Mouse (Mus musculus): ENCODE measurements around the gene Cyb5b.

The Cyb5b gene

DNA sequence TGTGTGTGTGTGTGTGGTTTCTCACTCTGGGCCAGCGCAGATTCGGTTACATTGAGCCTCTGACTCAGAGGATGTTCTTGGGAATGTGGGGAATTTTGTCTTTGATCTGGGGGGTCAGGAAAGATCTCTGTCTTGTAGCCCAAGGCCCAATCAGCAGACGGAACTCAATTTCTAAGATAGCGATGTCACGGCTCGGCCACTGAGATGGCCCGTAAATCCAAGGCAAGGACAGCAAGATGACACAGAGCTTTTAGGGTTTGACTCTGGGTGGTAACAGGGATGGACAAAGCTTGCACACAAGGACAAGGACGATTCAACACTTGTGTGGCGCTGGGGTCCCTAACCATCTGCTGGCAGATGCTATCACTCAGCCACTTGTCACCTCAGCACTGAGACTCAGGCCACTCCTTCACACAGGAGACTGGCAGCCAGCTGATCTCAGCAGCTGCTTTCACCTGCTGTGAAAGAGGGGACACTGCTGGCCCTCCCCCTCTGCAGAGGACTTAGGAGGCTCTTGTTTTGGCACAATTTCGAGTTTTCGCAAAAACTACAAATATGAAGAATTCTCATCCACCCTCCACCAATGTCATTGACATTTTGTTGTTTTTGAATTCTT lies 76.7 kb downstream of the Cyb5b start:
- DNase-seq (ENCODE audit: low spot score in 2 of 2) = no peak

GRCm38 (mm10) chr8:107233251-107233650 lies 82.8 kb downstream of the Cyb5b start:
- no peak for DNase-seq (ENCODE audit: low spot score in 2 of 2)

DNA sequence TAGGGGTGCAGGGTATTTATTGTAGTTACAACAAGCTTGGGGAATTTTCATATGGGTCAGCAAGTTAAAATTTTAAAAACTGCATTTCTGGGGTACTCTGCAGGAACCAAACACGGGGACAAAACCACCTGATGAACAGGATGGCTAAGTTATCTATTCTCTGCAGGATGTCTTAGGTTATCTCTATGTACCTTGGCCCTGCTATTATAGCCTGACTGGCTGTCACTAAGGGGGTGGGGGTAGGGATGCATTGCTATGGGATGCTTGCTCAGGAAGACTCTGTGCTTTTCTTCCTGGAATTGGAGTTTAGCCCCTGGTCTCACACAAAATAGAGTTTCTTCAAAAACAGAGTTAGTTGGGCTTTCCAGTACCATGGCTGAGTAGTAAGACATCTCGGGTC lies 83.3 kb downstream of the Cyb5b start:
- no peak for DNase-seq (ENCODE audit: low spot score in 2 of 2)

All from frontal cortex, postnatal 14 days (tissue).